Mouse (Mus musculus) thymus, adult 2 months (tissue): ENCODE data around the gene Sptbn4.

Source experiments
- CTCF ChIP-seq: fragments of 200-500 bp; IDR thresholded peaks from 2 replicates; pipeline ENCODE4 v1.5.1; 2012; ENCODE audit warnings: mild to moderate bottlenecking, control low read depth, low read length, moderate library complexity, borderline replicate concordance; ENCODE audit not compliant: control insufficient read depth, poor library complexity, insufficient read depth; ENCODE audit errors: extremely low read depth
- POLR2A ChIP-seq: fragments of 200-500 bp; IDR thresholded peaks from 2 replicates; pipeline ENCODE4 v1.6.1; 2012; ENCODE audit warnings: mild to moderate bottlenecking, low read length, control low read depth, moderate library complexity; ENCODE audit not compliant: control insufficient read depth, poor library complexity, insufficient read depth; ENCODE audit errors: extremely low read depth

- TF ChIP-seq CTCF (no peak), POLR2A (no peak)
Measured at GRCm38 (mm10) chr7:27324928-27325327, 122.6 kb downstream of the Sptbn4 start.
